Mouse (Mus musculus): ENCODE measurements around the gene Olfr1375.
"Not testable (repeated sequence)": the region's sequence is repeated elsewhere in the genome, so short reads cannot be mapped to it uniquely, and the experiment has no call there.

Gene Olfr1375

DNA sequence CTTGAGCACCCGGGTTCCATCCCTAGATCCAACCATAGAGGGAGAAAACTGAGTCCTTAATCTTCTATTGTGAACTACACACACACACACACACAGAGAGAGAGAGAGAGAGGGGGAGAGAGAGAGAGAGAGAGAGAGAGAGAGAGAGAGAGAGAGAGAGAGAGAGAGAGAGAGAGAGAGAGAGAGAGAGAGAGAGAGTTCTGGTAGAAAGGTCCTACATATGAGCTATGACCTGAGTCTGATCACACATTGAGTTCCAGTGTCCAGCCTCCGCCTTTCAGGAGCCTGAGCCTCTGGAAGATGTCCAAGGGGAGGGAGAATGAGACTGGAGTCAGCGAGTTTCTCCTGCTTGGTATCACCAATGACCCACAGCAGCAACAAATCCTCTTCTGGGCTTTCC, at the start of gene Olfr1375:
TSS of gene Olfr1375 (plus strand) at position 301 of the 400 bp plus-strand sequence.
- DNase-seq (ENCODE audit: low spot score in 2 of 2): not testable (repeated sequence)

DNA sequence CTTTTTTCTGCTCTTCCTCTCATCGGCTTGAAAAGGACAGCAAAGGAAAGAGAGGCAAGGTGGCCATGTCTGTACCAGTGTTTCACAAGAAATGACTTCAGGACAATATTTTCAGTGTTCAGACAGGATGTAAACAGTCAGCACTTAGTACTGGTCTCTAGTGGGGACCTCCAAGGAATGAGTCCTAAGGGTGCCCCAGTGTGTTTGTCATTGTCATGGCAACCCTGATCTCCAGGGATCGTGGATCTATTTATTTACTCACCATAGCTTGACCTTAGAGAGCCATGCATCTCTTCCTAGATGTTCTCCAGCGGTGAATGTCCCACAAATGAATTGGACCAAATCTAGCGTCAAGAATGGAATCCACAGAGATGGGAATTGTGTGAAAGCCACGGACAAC, 44.6 kb upstream of the Olfr1375 start, which contains the start of gene Olfr51:
TSS of gene Olfr51 (plus strand) at position 301 of the 400 bp plus-strand sequence.
- no peak for DNase-seq (ENCODE audit: low spot score in 2 of 2)

DNA sequence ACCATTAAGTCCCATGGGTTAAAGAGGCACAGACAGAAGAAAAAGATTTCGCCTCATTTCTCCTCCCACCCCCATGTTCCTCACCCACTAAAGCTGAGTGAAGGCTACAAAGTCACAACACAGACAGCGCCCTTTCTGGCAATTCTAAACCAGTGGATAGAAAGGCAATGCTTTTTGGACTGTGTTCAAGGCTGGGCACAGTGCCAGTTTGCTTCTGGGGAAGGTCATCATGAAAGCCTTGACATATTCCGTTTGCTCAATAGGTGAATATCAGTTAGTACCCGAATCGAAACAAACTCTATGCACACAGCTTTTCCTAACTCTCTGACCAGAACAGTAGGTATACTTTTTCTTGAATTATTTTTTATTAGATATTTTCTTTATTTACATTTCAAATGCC, 36.1 kb upstream of the Olfr1375 start:
- DNase-seq (ENCODE audit: low spot score in 2 of 2): no peak

DNA sequence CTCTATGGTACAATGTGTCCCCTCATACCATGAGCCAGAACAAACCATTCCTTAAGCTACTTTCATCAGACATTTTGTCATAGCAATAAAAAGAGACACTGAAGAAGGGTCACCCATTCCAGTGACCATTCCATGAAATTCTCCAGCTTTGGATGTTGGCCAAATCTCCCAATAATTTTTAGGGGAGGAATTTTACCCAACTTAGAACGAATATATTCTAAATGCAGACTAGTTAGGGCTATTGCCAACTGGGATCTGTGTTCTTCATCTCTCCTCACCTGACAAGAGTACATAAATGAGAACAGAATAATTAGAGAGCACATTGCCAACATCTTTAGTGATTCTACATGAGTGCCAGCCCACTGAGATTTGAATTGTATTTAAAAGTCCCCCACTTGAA, 34.0 kb upstream of the Olfr1375 start, which contains the start of gene Olfr54:
TSS of gene Olfr54 (plus strand) at position 301 of the 400 bp plus-strand sequence.
- no peak for DNase-seq (ENCODE audit: low spot score in 2 of 2)

DNA sequence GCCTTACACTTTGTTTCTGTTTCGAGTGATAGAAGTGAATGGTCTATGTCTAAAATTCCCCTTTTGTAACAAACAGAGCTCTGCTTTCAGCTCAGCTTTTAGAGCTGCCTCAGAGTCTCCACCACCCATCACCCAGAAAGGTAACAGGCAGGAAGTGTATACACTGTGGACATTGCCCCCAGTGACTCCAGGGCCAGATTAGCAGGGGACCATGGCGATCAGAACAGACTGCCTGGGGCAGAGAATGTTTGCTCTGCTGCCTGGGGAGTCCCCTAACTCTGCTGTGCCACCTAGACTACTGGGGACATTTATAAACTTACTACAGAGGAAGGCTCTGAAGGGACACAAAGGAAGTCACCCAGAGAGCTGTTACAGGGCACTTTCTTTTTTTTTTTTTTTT, 31.6 kb upstream of the Olfr1375 start:
- no peak for DNase-seq (ENCODE audit: low spot score in 2 of 2)

- DNase-seq (ENCODE audit: low spot score in 2 of 2): not testable (repeated sequence)
Observed at GRCm38 (mm10) chr11:51026811-51027210, 21.1 kb upstream of the Olfr1375 start.

- DNase-seq (ENCODE audit: low spot score in 2 of 2): not testable (repeated sequence)
Observed at GRCm38 (mm10) chr11:51029381-51029780, 18.5 kb upstream of the Olfr1375 start.

DNA sequence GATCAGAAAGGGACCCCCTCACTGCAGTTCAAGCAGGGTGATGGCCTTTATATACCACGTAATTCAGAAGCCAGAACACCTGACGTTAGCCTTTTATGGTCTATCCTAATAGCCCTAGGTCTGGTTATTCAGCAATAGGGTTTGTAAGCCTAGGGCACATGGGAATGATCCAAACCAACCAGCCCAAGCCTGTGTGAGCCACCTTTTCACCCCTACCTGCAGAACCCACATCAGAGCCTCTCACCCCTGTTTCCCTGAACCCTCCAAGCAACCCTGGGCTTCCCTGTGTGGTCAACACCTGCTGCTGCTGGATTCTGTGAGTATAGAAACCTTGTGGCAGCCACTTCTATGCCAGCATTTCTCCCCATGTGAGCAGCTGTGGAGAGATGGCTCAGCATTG, 17.7 kb upstream of the Olfr1375 start:
- no peak for DNase-seq (ENCODE audit: low spot score in 2 of 2)

- no peak for DNase-seq (ENCODE audit: low spot score in 2 of 2)
Observed at GRCm38 (mm10) chr11:51032851-51033250, 15.1 kb upstream of the Olfr1375 start.

DNA sequence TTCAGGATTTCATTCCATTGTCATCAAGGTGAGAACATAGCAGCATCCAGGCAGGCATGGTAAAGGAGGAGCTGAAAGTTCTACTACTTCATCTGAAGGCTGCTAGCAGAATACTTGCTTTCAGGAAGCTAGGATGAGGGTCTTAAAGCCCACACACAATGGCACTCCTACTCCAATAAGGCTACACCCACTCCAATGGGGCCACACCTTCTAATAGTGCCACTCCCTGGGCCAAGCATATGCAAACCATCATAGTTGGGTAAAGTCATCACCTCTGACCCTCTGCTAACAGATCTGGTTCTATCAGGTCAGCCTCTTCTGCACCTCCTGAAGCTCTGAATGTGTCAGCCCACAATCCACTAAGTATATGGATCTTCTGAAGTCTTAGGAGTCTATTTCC, 13.8 kb upstream of the Olfr1375 start:
- not testable (repeated sequence) for DNase-seq (ENCODE audit: low spot score in 2 of 2)

DNA sequence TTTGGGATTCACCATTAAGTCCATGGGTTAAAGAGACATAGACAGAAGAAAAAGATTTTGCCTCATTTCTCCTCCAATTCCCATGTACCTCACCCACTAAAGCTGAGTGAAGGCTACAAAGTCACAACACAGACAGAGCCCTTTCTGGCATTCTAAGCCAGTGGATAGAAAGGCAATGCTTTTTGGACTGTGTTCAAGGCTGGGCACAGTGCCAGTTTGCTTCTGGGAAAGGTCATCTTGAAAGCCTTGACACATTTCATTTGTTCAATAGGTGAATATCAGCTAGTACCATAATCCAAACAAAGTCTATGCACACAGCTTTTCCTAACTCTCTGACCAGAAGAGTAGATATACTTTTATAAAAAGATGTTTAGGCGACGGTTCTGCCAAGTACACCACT, 12.0 kb upstream of the Olfr1375 start:
- no peak for DNase-seq (ENCODE audit: low spot score in 2 of 2)

GRCm38 (mm10) chr11:51044776-51045175, 3.1 kb upstream of the Olfr1375 start:
- DNase-seq (ENCODE audit: low spot score in 2 of 2): not testable (repeated sequence)

- DNase-seq (ENCODE audit: low spot score in 2 of 2): no peak
Observed at GRCm38 (mm10) chr11:51051678-51052077, 3.8 kb downstream of the Olfr1375 start.

- no peak for DNase-seq (ENCODE audit: low spot score in 2 of 2)
Observed at GRCm38 (mm10) chr11:51053230-51053629, 5.3 kb downstream of the Olfr1375 start.

DNA sequence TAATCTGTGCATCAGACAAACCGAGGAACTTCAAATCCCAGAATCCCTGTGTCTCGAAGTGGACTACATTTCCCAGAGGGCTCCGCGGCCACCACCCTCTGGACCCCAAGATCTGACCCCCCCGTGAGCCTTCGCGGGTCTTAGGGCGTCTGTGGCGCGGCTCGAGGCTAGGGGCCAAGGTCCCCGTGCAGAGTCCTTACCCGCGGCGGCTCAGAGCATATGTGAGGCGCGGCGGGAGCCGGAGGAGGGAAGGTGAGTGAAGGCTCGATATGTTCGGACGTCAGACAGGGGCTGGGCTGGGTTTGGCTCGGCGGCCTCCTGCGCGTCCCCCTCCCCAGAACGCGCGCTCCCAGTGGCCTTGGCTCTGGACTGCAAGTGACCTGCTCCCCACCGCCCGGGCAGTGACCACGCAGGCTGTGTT, 11.3 kb downstream of the Olfr1375 start, which contains the start of gene Zfp354a:
TSS of gene Zfp354a (plus strand) at position 107 of the 421 bp plus-strand sequence.
- DNase-seq (ENCODE audit: low spot score in 2 of 2): peak; percentile 36 to 50

DNA sequence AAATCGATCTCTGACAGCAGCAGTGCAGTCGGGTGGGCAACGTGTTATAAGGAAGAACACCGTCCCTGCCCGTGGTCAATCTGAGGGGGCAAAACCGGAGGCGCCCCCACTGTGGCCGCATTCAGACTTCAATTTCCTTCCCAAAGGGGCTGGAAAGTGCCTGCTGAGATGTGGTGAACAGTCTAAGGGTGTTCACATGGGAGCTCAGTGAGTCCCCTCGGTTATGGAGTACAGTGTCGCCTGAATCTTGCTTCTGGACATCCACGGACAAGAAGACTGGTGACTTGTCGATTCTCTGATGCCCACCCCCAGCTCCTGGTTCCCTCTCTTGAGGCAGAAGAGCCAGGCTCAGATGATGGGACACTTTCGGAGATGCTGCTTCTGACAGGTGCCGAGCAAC, 11.7 kb downstream of the Olfr1375 start:
- DNase-seq (ENCODE audit: low spot score in 2 of 2): no peak

DNA sequence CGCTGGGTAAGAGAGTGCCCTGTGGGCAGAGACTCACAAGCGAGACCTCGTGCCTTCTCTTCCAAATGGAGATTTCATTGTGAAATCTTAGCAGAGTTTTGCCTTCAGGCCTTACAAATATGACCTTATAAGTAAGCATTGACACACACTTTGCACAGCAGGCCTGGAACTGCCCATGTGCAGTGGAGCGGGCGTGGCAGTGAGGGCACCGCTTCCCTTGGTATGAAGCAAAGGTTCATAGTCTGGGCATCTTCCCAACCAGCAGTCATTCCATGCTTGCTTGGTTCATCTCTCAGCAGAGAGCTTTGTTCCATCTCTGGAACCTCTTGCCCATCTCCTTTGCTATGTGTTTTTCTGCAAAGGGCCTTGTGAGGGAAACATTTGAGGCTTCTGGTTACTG, 13.1 kb downstream of the Olfr1375 start:
- DNase-seq (ENCODE audit: low spot score in 2 of 2): no peak

- DNase-seq (ENCODE audit: low spot score in 2 of 2): no peak
Observed at GRCm38 (mm10) chr11:51063276-51063675, 15.4 kb downstream of the Olfr1375 start.

DNA sequence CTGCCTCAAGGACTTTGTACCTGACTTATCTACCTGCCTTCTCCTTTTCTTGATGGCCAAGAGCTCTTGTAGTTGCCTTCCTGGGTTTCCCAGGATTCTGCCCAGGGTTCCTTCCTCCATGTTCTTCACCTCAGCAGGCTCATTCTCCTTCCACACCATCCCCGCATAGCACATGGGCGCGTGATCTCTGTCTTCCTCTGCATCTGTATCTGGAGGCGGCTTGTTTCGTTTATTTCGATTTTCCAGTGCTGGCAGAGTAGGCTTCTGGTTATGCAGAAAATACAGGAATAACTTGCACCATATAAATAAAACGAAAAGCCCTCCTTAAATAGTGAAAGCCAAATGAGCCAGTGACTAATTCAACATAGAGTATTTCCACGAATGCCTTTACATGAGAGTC, 15.9 kb downstream of the Olfr1375 start:
- DNase-seq (ENCODE audit: low spot score in 2 of 2): no peak

GRCm38 (mm10) chr11:51084527-51084926, 36.6 kb downstream of the Olfr1375 start:
- DNase-seq (ENCODE audit: low spot score in 2 of 2): no peak

DNA sequence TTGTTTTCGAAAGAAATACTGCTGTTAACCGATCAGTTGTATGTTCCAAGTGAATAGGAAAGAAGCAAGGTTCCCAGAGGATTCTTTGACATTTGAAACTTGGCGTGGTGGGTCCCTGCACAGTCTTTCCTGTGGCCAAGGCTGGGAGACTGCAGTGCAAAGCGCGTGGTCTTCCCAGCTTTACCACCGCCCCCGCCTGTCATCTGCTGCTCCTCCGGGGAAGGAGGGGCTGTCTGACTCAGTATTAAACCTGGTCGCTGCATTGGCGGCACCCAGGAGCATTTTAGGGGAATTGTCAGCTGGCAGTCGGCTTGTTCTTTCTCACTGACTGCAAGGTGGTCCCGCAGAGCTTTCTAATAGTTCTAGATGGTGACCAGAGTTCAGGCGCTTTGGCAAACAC, 37.4 kb downstream of the Olfr1375 start:
- DNase-seq (ENCODE audit: low spot score in 2 of 2): no peak
